Mouse (Mus musculus): ENCODE measurements around the gene Olfr1243.
"Not testable (repeated sequence)": the region's sequence is repeated elsewhere in the genome, so short reads cannot be mapped to it uniquely, and the experiment has no call there.

Olfr1243 gene

DNA sequence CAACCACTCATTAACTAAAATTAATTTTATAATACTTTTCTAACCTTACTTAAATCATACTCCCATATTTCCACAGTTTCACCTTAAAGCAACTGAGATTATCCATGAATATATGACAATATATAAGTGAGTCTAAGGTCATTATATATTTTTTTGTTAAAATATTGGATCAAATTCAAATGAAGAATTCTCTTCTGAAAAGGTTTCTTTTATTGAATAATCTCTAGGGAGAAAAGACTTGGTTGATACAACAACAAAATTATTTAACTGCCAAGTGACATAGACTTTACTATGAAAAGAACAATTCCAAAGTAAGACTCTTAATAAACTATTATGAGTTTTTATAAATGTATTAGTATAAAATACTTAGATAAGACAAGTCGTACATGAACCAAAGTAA, at the start of gene Olfr1243:
Gene Olfr1243 (minus strand): TSS at position 101 of the 400 bp plus-strand sequence.
- no peak for DNase-seq (ENCODE audit: low read depth, low spot score)

DNA sequence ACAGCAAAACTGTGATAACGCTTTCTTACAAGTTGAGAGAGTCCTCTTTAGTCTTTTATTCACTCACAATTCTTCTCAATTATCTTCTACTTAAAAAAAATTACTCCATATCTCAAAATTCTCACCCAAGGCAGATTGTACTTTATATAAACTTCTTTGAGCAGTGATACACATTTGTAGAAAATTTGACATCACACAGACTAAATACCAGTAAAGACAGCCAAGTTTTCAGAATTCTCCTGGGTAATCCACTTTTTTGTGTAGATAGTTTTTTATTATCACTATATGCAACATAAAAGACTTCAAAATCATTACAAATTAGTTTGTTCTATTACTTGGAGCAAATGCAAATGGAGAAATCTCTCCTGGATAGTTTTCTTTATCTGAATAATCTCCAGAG, 47.1 kb upstream of the Olfr1243 start, which contains the start of gene Olfr1245:
Gene Olfr1245 (minus strand): TSS at position 101 of the 400 bp plus-strand sequence.
- no peak for DNase-seq (ENCODE audit: low read depth, low spot score)

DNA sequence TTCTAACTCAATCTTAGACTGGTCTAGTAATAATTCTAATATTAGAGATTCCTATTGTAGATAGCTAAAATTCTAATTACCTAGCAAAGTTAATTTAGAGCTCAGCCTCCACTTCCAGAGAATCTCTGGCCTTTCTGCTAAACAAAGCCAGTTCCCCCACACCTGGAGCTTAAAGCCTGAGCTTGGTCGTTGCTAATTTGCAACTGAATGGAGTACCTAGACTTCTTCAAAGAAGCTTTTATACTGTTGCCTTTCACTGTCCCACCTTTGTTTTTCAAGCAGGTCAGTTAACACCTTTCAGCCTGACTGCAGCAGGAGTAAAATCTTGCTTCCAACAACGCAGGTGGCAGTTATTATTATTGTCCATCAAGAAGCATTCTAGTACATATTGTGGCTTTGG, 31.4 kb upstream of the Olfr1243 start:
- DNase-seq (ENCODE audit: low read depth, low spot score) = not testable (repeated sequence)

DNA sequence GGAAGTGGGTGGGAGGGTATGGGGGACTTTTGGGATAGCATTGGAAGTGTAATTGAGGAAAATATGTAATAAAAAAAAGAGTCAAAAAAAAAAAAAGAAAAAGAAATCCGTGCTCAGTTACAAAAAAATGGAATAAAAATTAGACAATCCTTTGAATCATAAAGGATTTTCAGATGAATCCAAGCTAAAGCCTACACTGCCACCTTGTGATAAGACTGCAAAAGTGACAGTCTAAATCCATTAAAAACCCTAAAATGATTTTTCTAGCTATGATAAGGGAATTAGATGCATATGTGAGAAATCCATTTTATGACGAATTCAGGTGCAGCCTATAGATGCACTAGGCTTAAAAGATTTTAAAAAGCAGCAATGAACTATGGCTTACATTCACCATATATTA, 13.2 kb upstream of the Olfr1243 start:
- DNase-seq (ENCODE audit: low read depth, low spot score) = no peak

DNA sequence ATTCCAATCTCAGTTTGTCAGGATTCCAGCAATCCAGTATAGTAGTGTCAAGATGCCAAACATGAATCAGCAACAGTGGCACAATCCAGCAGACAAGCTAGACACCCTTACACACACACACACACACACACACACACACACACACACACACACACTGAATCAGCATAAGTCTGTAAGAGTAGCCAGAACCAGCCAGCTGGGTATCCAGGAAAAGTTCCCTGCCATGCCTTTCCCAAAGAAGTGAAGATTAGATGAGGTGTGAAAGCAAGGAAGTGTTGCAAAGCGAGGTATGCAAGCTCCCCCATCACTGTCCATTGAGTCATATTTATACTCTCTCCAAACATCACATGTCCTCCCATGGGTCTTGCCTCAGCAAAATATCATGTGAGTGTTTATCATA, 8.6 kb upstream of the Olfr1243 start:
- no peak for DNase-seq (ENCODE audit: low read depth, low spot score)

DNA sequence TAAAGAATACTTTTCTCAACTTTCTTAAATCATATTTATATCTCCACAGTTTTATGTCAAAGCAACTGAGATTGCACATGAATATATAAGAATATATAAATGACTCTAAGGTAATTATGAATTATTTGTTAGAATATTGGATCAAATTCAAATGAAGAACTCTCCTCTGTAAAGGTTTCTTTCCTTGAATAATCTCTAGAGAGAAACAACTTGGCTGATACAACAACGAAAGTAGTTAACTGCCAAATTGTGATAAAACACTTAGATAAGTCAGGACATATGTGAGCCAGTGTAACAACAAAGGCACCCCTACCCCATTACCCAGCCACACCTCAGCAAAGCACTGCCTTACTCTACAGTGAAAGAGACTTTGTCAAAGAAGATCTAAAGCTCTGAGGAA, 33.1 kb downstream of the Olfr1243 start, which contains the start of gene Olfr1242:
Gene Olfr1242 (minus strand): TSS at position 101 of the 400 bp plus-strand sequence.
- DNase-seq (ENCODE audit: low read depth, low spot score) = no peak

DNA sequence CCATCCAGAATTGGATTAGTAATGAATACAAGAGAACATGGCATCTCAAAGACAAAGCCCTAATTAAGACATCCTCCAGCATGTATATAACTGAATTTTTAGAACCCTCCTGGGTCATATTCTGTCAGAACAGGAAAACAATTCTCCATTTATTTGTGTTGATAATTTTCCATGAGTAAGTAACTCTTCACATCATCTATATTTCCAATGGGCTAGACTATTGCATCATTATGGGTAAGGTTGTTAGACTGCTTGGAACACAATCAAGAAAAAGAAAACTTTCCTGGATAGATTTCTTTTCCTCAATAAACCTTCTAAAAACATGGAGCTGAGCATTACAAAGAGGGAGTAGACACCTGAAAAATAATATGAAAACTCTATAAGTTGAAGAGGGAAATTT, 44.3 kb downstream of the Olfr1243 start, which contains the start of gene Olfr1241:
Gene Olfr1241 (minus strand): TSS at position 101 of the 400 bp plus-strand sequence.
- no peak for DNase-seq (ENCODE audit: low read depth, low spot score)
